Mouse (Mus musculus): ENCODE data around the gene Aoah. TPM values are rescaled to one million over a fixed set of nuclear protein-coding genes. Genes with fewer than 3 reads are reported as not detected.

Aoah gene
- polyA plus RNA-seq, 1 experiment, result 0.49 TPM

DNA sequence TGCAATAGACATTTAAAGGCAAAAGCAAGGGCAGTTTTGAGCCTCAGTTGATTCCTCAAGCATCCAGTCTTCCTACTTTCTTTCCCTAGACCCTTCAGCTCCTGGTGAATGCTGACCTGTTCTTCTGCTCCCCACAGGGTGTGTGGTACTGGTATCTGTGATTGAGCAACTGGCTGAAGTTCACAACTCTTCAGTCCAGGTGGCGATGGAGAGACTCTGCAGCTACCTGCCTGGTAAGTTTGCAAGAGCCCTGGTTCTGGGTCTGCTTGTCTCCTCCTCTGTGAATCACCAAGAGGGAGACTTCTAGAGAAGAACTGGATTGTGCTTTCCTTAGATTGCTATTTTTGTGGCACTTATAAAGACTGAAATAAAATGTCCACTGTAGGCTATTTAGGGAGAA lies 22.5 kb downstream of the Aoah start:
- TF ChIP-seq CTCF (IDR thresholded peaks at IDR 0.05; ENCODE audit: borderline replicate concordance, extremely low read depth, insufficient read depth, insufficient read length) (no peak), POLR2A (IDR thresholded peaks at IDR 0.05; ENCODE audit: borderline replicate concordance, extremely low read depth, insufficient read depth, insufficient read length, poor library complexity, severe bottlenecking) (no peak)
- DNase-seq (ENCODE audit: low read depth), result no peak

DNA sequence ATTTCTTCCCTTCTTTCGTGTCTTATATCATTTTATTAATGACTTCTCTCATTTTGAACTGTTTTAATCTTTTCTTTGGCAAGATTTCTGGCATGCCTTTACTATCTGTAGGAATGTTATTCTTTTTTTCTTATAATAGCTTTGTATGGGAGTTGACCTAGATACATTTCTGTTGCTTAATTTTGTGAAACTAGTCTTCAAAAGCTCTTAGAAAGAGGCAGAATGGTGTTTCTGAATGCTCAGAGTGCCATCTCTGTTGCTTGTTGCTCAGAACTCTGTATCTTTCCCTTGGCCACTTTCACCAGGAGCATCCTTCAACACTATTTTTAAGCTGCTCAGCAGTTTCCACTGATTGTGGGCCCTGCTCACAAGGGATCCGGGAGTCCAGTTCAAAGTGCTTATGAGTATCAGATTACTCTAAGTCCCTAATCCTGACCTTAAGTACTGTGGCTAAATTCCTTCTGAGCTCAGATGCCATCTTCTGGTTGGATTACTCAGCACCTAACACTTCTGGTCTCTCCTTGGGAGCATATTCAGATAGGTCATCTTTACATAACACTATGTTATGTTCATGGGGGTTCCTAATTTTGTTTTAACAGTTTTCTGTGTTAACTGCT lies 26.9 kb downstream of the Aoah start:
- TF ChIP-seq CTCF (IDR thresholded peaks at IDR 0.05; ENCODE audit: borderline replicate concordance, extremely low read depth, insufficient read depth, insufficient read length) (no peak), POLR2A (IDR thresholded peaks at IDR 0.05; ENCODE audit: borderline replicate concordance, extremely low read depth, insufficient read depth, insufficient read length, poor library complexity, severe bottlenecking) (no peak)
- no peak for DNase-seq (ENCODE audit: low read depth)

DNA sequence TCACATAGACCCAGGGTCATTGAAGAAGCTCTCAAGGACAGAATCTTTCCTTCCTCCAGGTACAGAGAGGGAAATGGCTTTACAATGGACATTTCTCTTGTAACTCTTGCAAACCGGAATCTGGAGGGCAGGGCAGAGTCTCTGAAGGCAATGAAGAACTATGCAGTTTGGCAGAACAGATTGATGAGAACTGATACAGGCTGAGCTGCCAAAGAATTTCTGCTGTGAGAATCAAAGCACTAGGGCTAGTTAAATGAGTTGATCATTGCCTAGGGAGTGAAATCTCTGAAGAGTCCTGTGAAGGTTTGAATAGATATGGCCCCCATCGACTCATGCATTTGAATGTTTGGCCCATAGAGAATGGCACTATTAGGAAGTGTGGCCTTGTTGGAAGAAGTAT lies 34.8 kb downstream of the Aoah start:
- TF ChIP-seq POLR2A (IDR thresholded peaks at IDR 0.05; ENCODE audit: borderline replicate concordance, extremely low read depth, insufficient read depth, insufficient read length, poor library complexity, severe bottlenecking), result no peak
- no peak for TF ChIP-seq CTCF (IDR thresholded peaks at IDR 0.05; ENCODE audit: borderline replicate concordance, extremely low read depth, insufficient read depth, insufficient read length)
- DNase-seq (ENCODE audit: low read depth), result no peak

DNA sequence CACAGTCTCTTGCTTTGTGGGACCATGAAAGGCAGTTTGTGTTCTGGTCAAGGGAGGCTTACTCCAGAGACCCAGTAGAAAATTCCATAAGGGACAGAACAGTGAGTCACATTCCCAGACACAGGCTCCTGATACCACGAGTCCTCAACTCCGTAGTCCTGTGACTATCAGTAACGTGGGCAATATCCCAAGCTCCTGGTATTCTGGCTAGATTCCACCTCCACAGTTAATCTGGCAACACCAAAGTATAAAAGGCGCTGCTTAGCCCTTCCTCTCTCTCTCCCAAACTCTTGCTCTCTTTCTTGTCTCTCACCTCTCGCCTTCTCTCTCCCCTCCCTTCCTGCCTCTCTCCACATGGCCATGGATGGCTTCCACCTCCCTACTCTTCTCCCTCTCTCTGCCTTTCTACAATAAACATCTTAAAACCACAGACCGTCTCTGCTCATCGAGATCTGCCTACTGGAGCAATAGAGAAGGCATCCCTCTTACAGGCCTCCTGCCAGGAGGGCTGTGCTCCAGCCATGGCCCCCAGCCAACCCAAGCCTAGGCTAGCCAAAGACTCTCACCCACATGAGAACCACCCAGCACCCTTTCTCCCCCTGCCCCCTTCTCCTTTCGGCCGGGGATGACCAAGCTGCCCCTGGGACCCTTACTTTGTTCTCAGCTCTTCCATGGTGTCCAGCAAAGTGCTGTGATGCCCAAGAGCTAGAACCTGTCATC lies 35.4 kb downstream of the Aoah start:
- DNase-seq (ENCODE audit: low read depth), result no peak
- TF ChIP-seq CTCF (IDR thresholded peaks at IDR 0.05; ENCODE audit: borderline replicate concordance, extremely low read depth, insufficient read depth, insufficient read length) (no peak), POLR2A (IDR thresholded peaks at IDR 0.05; ENCODE audit: borderline replicate concordance, extremely low read depth, insufficient read depth, insufficient read length, poor library complexity, severe bottlenecking) (no peak)

DNA sequence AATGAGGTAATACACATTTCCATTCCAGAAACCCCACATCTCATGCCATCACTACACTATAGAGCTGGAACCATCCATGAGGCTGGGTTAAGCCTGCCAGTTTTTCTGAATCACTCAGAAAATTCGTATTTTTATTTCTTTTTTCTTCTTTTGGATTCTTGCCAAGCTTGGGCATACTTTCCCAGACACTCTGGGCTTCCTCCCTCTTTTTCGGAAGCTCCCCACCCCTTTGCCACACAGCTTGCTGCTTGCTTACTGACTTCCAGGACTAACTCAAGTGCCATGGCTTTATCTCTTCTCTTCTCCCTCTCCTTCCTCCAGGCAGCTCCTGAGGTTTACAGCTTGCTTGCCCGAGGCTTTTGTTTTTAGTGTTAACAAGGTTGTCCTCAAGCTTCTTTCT lies 62.0 kb downstream of the Aoah start:
- peak; percentile 3 for DNase-seq (ENCODE audit: low read depth)
- no peak for TF ChIP-seq POLR2A (IDR thresholded peaks at IDR 0.05; ENCODE audit: borderline replicate concordance, extremely low read depth, insufficient read depth, insufficient read length, poor library complexity, severe bottlenecking)
- TF ChIP-seq CTCF (IDR thresholded peaks at IDR 0.05; ENCODE audit: borderline replicate concordance, extremely low read depth, insufficient read depth, insufficient read length), result no peak

DNA sequence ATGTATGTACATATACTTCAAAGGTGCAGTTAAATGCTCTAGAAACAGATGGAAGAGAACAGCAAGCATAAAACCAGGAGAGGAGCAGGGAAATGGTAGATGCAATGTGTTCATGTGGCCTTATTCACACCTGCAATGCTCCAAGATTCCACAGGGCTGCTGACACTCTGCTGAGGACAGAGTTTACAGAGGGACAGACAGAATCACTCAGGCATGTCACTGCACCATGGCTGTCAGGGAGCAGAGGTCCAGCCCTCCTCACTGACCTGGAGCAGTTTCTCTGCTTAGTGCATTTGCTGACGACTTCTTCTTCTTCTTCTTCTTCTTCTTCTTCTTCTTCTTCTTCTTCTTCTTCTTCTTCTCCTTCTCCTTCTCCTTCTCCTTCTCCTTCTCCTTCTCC lies 105.5 kb downstream of the Aoah start:
- TF ChIP-seq POLR2A (IDR thresholded peaks at IDR 0.05; ENCODE audit: borderline replicate concordance, extremely low read depth, insufficient read depth, insufficient read length, poor library complexity, severe bottlenecking), result no peak
- TF ChIP-seq CTCF (IDR thresholded peaks at IDR 0.05; ENCODE audit: borderline replicate concordance, extremely low read depth, insufficient read depth, insufficient read length), result no peak
- DNase-seq (ENCODE audit: low read depth), result no peak

DNA sequence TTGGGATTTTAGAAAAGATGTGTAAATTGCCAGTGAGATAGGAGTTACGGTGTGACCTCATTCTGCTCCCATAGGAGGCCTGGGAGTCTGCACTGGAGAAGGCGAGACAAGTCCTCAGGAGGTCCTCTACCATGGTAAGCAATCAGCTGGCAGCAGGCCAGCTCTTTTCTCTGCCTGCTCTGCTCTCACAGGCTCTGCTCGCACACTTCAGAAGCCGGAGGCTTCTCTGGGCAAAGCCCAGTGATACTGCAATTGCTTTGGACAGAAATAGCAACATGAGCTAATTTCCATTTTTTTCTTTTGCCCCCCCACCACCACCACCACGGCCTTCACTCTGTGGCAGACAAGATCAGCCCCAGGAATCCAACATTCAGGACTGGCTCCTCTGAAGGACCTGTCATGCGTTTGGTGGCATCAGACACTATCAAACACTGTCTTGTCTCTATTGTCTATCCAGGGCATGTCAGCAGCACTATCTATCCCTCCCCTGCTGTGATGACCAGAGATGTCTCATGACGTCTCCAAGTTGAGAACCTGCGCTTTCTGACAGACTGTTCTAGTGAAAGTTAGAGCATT lies 106.6 kb downstream of the Aoah start:
- DNase-seq (ENCODE audit: low read depth), result peak; percentile 86
- no peak for TF ChIP-seq CTCF (IDR thresholded peaks at IDR 0.05; ENCODE audit: borderline replicate concordance, extremely low read depth, insufficient read depth, insufficient read length)
- no peak for TF ChIP-seq POLR2A (IDR thresholded peaks at IDR 0.05; ENCODE audit: borderline replicate concordance, extremely low read depth, insufficient read depth, insufficient read length, poor library complexity, severe bottlenecking)

DNA sequence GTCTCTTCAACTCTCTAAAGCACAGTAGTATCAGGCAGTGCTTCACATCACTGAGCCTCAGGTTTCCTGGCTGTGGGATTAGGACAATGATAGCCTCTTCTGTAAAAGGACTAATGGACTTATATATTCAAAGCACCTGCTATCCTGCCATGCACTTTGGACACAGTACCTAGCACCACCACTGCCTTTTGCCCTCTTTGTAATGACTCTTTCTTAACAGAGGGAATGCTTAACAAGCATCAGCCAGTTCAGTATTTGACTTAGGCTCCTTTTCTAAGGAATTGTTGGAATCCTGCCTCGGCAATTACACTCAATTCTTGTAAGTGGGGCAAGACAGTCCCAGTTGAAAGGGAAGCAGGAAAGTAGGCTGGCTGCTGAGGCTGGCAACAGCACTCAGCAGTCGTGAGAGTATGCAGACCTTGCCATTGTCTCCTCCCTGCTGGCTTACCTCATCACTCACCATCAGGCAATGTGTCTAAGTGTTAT lies 107.1 kb downstream of the Aoah start:
- TF ChIP-seq CTCF (IDR thresholded peaks at IDR 0.05; ENCODE audit: borderline replicate concordance, extremely low read depth, insufficient read depth, insufficient read length) (no peak), POLR2A (IDR thresholded peaks at IDR 0.05; ENCODE audit: borderline replicate concordance, extremely low read depth, insufficient read depth, insufficient read length, poor library complexity, severe bottlenecking) (no peak)

DNA sequence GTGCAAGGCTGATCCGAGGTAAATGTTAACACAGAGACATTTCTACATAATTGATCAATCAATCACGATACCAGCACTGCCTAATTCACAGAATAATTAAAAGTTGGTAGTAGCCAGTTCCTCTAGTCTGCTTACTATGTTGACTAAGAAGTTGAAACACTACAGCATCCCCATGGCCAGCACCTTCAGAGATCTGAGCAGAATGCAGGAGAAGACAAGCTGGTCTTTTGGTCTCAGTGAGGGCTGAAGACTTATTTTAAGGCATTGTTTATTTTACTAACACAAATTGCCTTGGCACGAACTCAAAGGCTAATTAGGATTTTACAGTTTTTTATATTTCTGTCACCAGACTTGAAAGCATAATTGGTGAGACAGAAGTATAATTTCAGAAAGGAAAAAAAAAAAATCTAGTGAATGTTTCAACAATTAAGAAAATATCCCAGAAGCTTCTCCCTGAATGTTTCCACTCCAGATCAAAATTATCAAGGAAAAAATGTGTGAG lies 107.8 kb downstream of the Aoah start:
- TF ChIP-seq CTCF (IDR thresholded peaks at IDR 0.05; ENCODE audit: borderline replicate concordance, extremely low read depth, insufficient read depth, insufficient read length) (no peak), POLR2A (IDR thresholded peaks at IDR 0.05; ENCODE audit: borderline replicate concordance, extremely low read depth, insufficient read depth, insufficient read length, poor library complexity, severe bottlenecking) (no peak)
- peak; percentile 55 for DNase-seq (ENCODE audit: low read depth)

More for the DNA sequence above, 107.1 kb downstream of the Aoah start:
- DNase-seq (ENCODE audit: low read depth), result peak; percentile 75

DNA sequence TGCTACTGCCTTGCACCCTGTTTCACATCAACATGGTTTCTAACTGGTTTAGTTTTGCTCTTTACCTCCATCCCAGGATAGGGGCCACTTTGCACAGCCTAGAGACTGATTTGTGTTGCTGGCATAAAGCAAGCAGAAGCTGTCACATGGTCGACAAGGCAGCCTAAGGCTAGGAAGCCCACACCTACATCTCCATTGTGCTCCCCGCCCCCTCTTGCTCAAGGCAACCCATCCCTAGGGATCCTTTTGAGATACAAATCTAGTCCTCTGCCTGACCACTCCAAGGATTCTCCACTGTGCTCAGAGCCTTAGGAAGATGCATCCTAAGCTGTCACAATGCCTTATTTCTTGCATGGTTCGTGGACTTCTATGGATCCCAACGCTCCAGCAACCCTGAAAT lies 110.2 kb downstream of the Aoah start:
- TF ChIP-seq CTCF (IDR thresholded peaks at IDR 0.05; ENCODE audit: borderline replicate concordance, extremely low read depth, insufficient read depth, insufficient read length) (no peak), POLR2A (IDR thresholded peaks at IDR 0.05; ENCODE audit: borderline replicate concordance, extremely low read depth, insufficient read depth, insufficient read length, poor library complexity, severe bottlenecking) (no peak)
- DNase-seq (ENCODE audit: low read depth), result no peak

DNA sequence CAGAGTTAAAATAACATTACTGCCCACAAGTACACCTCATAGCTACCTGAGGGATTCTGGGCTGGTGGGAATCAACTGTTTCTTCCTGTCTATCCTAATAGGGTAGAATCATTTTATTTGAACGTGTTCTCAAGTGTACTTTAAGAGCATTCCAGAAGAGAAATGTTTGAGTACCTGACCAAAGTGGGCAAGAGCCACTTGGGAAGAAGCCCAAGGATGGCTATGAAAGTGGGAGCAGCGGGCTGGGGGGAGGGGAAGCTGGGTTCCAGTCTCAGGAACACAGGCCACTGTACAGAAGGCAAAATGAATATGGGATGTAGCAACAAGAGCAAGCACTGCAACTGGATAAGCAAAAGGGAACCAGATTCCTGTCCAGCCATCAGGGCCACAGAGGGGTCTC lies 111.3 kb downstream of the Aoah start:
- no peak for DNase-seq (ENCODE audit: low read depth)
- TF ChIP-seq POLR2A (IDR thresholded peaks at IDR 0.05; ENCODE audit: borderline replicate concordance, extremely low read depth, insufficient read depth, insufficient read length, poor library complexity, severe bottlenecking), result no peak
